Mouse (Mus musculus): ENCODE results near the gene Erv3. TPM values are rescaled to one million over a fixed set of nuclear protein-coding genes. Genes with fewer than 3 reads are reported as not detected.

Erv3 gene
- polyA plus RNA-seq, 1 experiment from 2014 or later = not detected

Other genes with a start within 250 kb of the Erv3 start
- gene Prnp, start 50.2 kb upstream of the Erv3 start, polyA plus RNA-seq (2015; fragmentation: Nextera tagmentation; extraction: Ambion mirVana) = 109 and 114 TPM in 2 replicates
- gene Prn, start 50.2 kb upstream of the Erv3 start, polyA plus RNA-seq (2015; fragmentation: Nextera tagmentation; extraction: Ambion mirVana) = 0.34 TPM in 1 of 2 replicates, not detected in the other
- 8.7 and 9.2 TPM in 2 replicates for gene Prnd, start 91.1 kb upstream of the Erv3 start, polyA plus RNA-seq (2015; fragmentation: Nextera tagmentation; extraction: Ambion mirVana)
- gene Rassf2, start 170.5 kb upstream of the Erv3 start, polyA plus RNA-seq (2015; fragmentation: Nextera tagmentation; extraction: Ambion mirVana) = 28.0 and 29.6 TPM in 2 replicates

Measured in midbrain, embryonic 13.5 days (tissue).